Mouse (Mus musculus): Measurements from ENCODE around the gene Stx18.

- no peak for TF ChIP-seq CTCF (IDR thresholded peaks at IDR 0.05; ENCODE audit: low read depth)
- no peak for TF ChIP-seq EP300 (IDR thresholded peaks at IDR 0.05; ENCODE audit: low read depth)
Observed at GRCm38 (mm10) chr5:38137163-38137562, 98.6 kb downstream of the Stx18 start.
